22 mouse cellular contexts compared by ENCODE assay signal in genomic region chr10:8978595-8978994, GRCm38 (mm10).
A peak's percentile ranks its signal among the peaks of the same experiment; 100 is the strongest.
DNase-seq lines count a peak whose midpoint lies in the region; ATAC-seq and TF ChIP-seq lines count a peak whose summit lies in the region.
"Had no signal": no experiment of that assay in that cellular context is flagged by ENCODE, and none has a peak within 500 bp of the region (broad histone marks: within the 10 kb centered on the region; RNA-seq: fewer than 3 reads in every experiment).

No protein-coding gene starts in this region.

- no peak overlapping the region for H3K4me2 ChIP-seq in embryonic facial prominence, embryonic 14.5 days (ENCODE audit: low read depth, low read length)
- H3K4me2 ChIP-seq in embryonic facial prominence, embryonic 15.5 days (replicated peaks) = no peak overlapping the region
- no peak overlapping the region for H3K4me2 ChIP-seq in forebrain, embryonic 13.5 days

- no peak for TF ChIP-seq CTCF in embryonic fibroblast, embryonic 13.5 days (IDR thresholded peaks at IDR 0.05; ENCODE audit: borderline replicate concordance, insufficient read depth, low read length)

- intact Hi-C loops in left cerebral cortex, postnatal 10 days (cut with DNase I) = loop anchor here (10.0 kb wide), 1 partner anchor 184 kb away; no protein-coding TSS in a partner anchor

- H3K27me3 ChIP-seq in embryonic facial prominence, embryonic 14.5 days (replicated peaks; ENCODE audit: control insufficient read depth, insufficient read depth, low read length) = no peaks in the 10 kb centered on the region
- H3K27me3 ChIP-seq in embryonic facial prominence, embryonic 10.5 days (replicated peaks; ENCODE audit: low read depth, poor library complexity, severe bottlenecking) = no peaks in the 10 kb centered on the region
- H3K27me3 ChIP-seq in embryonic facial prominence, embryonic 15.5 days = no peaks in the 10 kb centered on the region
- no peaks in the 10 kb centered on the region for H3K27me3 ChIP-seq in forebrain, embryonic 13.5 days
- H3K27me3 ChIP-seq: CH12.LX, Patski had no signal

- DNase-seq in embryonic facial prominence, embryonic 14.5 days (ENCODE audit: low spot score) = peak; percentile 59
- DNase-seq in embryonic facial prominence, embryonic 10.5 days (ENCODE audit: low spot score) = no peak
- peak; percentile 11 to 52 for DNase-seq in layer of hippocampus, adult 18-20 months (ENCODE audit: low spot score in 2 of 2)
- DNase-seq in layer of hippocampus, postnatal 14 days (ENCODE audit: low spot score in 2 of 2) = no peak
- no peak for DNase-seq in left cerebral cortex, postnatal 10 days (ENCODE audit: extremely low spot score in 1 of 2, low spot score in 2 of 2)
- DNase-seq: adrenal gland, adult 2 months; adrenal gland, adult 8-10 months; adrenal gland, postnatal 10 days; adrenal gland, postnatal 14 days; adrenal gland, postnatal 25 days; adrenal gland, postnatal 36 days; B cell, adult 2 months; cerebellum, adult 11 months; cerebellum, adult 11-12 months had no signal

- no peak for TF ChIP-seq POLR2A in embryonic fibroblast, embryonic 13.5 days (IDR thresholded peaks at IDR 0.05; ENCODE audit: low read depth, low read length)

- H3K4me3 ChIP-seq in embryonic facial prominence, embryonic 14.5 days (ENCODE audit: low read depth, low read length) = no peak overlapping the region
- no peak overlapping the region for H3K4me3 ChIP-seq in embryonic facial prominence, embryonic 10.5 days
- no peak overlapping the region for H3K4me3 ChIP-seq in embryonic facial prominence, embryonic 15.5 days (replicated peaks)
- no peak overlapping the region for H3K4me3 ChIP-seq in embryonic fibroblast, embryonic 13.5 days (ENCODE audit: insufficient read depth, low read length)
- H3K4me3 ChIP-seq in forebrain, embryonic 13.5 days = no peak overlapping the region

- no peak overlapping the region for H3K27ac ChIP-seq in embryonic facial prominence, embryonic 14.5 days (replicated peaks; ENCODE audit: low read depth, low read length)
- H3K27ac ChIP-seq in embryonic facial prominence, embryonic 10.5 days (replicated peaks) = no peak overlapping the region
- H3K27ac ChIP-seq in embryonic facial prominence, embryonic 15.5 days (replicated peaks) = 0 out of 2 replicates have a peak overlapping the region, but pooled peaks have one; percentile 14
- H3K27ac ChIP-seq in embryonic fibroblast, embryonic 13.5 days (ENCODE audit: insufficient read depth, low read length) = peak overlapping the region; percentile 51; the same call in 1 of the 2 replicates
- H3K27ac ChIP-seq in forebrain, embryonic 13.5 days = no peak overlapping the region

- no peaks in the 10 kb centered on the region for H3K9me3 ChIP-seq in embryonic facial prominence, embryonic 14.5 days (ENCODE audit: control insufficient read depth, low read length)
- no peaks in the 10 kb centered on the region for H3K9me3 ChIP-seq in embryonic facial prominence, embryonic 10.5 days
- no peaks in the 10 kb centered on the region for H3K9me3 ChIP-seq in embryonic facial prominence, embryonic 15.5 days (replicated peaks)
- H3K9me3 ChIP-seq in forebrain, embryonic 13.5 days (replicated peaks) = no peaks in the 10 kb centered on the region

- 0 out of 2 replicates have a peak, but pooled peaks cover 1% of the 10 kb centered on the region for H3K4me1 ChIP-seq in embryonic facial prominence, embryonic 14.5 days (ENCODE audit: control insufficient read depth, insufficient read depth, low read length)
- H3K4me1 ChIP-seq in embryonic facial prominence, embryonic 10.5 days = no peaks in the 10 kb centered on the region
- no peaks in the 10 kb centered on the region for H3K4me1 ChIP-seq in embryonic facial prominence, embryonic 15.5 days
- peaks cover 5% of the 10 kb centered on the region for H3K4me1 ChIP-seq in embryonic fibroblast, embryonic 13.5 days (ENCODE audit: control insufficient read depth, insufficient read depth, low read length)
- no peaks in the 10 kb centered on the region for H3K4me1 ChIP-seq in forebrain, embryonic 13.5 days

- ATAC-seq in embryonic facial prominence, embryonic 14.5 days (ENCODE audit: low read depth) = 0 out of 2 replicates have a peak, but pooled peaks have one; percentile 22
- ATAC-seq in embryonic facial prominence, embryonic 15.5 days (ENCODE audit: insufficient number of reproducible peaks, low FRiP score, low TSS enrichment, low read depth) = peak; percentile 58; the same call in 1 of the 2 replicates
- ATAC-seq in forebrain, embryonic 13.5 days = no peak
- ATAC-seq: activated CD4-positive, CD25-positive, alpha-beta regulatory T cell, adult 4 months; CD4-positive, CD25-positive, alpha-beta regulatory T cell, adult 4 months; Patski had no signal

- 69% methylated on average over 3 of the region's 3 CpGs for WGBS in embryonic facial prominence, embryonic 14.5 days
- WGBS in embryonic facial prominence, embryonic 10.5 days = 93% methylated on average over 3 of the region's 3 CpGs
- 35% methylated on average over 3 of the region's 3 CpGs for WGBS in embryonic facial prominence, embryonic 15.5 days
- 92% methylated on average over 3 of the region's 3 CpGs for WGBS in forebrain, embryonic 13.5 days

- no peaks in the 10 kb centered on the region for H3K36me3 ChIP-seq in embryonic facial prominence, embryonic 14.5 days (ENCODE audit: control insufficient read depth, insufficient read depth, low read length)
- H3K36me3 ChIP-seq in embryonic facial prominence, embryonic 10.5 days (replicated peaks) = no peaks in the 10 kb centered on the region
- no peaks in the 10 kb centered on the region for H3K36me3 ChIP-seq in embryonic facial prominence, embryonic 15.5 days
- H3K36me3 ChIP-seq in forebrain, embryonic 13.5 days (ENCODE audit: poor library complexity, severe bottlenecking) = no peaks in the 10 kb centered on the region
- H3K36me3 ChIP-seq: G1E had no signal

- H3K9ac ChIP-seq in embryonic facial prominence, embryonic 14.5 days (ENCODE audit: low read depth, low read length) = no peak overlapping the region
- H3K9ac ChIP-seq in embryonic facial prominence, embryonic 15.5 days = no peak overlapping the region
- no peak overlapping the region for H3K9ac ChIP-seq in forebrain, embryonic 13.5 days

Comparison
In these comparisons a context has a peak if more than half of its experiments do, and no peak if none do; other contexts are left out.
1. DNase-seq: peak in embryonic facial prominence, embryonic 14.5 days (single experiment) and layer of hippocampus, adult 18-20 months (2 of 2); none in embryonic facial prominence, embryonic 10.5 days (single experiment), layer of hippocampus, postnatal 14 days (0 of 2) and left cerebral cortex, postnatal 10 days (0 of 2).
2. H3K27ac ChIP-seq: peak in embryonic facial prominence, embryonic 15.5 days (single experiment) and embryonic fibroblast, embryonic 13.5 days (single experiment); none in embryonic facial prominence, embryonic 14.5 days (single experiment), embryonic facial prominence, embryonic 10.5 days (single experiment) and forebrain, embryonic 13.5 days (single experiment).